Mouse (Mus musculus) bone marrow, adult 2 months (tissue): ENCODE measurements around the gene Fras1.

Experiments used
- CTCF ChIP-seq: fragments of 200-500 bp; IDR thresholded peaks from 2 replicates; pipeline ENCODE4 v1.5.1; 2011; ENCODE audit warnings: low read length, control low read depth; ENCODE audit not compliant: control insufficient read depth, insufficient read depth
- POLR2A ChIP-seq: fragments of 200-500 bp; IDR thresholded peaks from 2 replicates; pipeline ENCODE4 v1.6.1; 2011; ENCODE audit warnings: low read depth, mild to moderate bottlenecking, control low read depth, low read length, borderline replicate concordance; ENCODE audit not compliant: control insufficient read depth

- TF ChIP-seq POLR2A (no peak), CTCF (no peak)
Measured at GRCm38 (mm10) chr5:96365590-96365989, 8.2 kb upstream of the Fras1 start.
